Mouse (Mus musculus) cortical plate, adult 2 months (tissue): ENCODE results near the gene Ppme1.

Source experiments
- CTCF ChIP-seq: fragments of 200-500 bp; IDR thresholded peaks from 2 replicates; pipeline ENCODE4 v1.5.1; 2011; ENCODE audit warnings: mild to moderate bottlenecking, control low read depth, low read length; ENCODE audit not compliant: insufficient read depth; ENCODE audit errors: extremely low read depth
- POLR2A ChIP-seq: fragments of 200-500 bp; IDR thresholded peaks from 2 replicates; pipeline ENCODE4 v1.6.1; 2011; ENCODE audit warnings: mild to moderate bottlenecking, low read length, control low read depth; ENCODE audit not compliant: insufficient read depth; ENCODE audit errors: extremely low read depth

GRCm38 (mm10) chr7:100357856-100358255 lies 14.3 kb downstream of the Ppme1 start:
- TF ChIP-seq POLR2A (no peak), CTCF (no peak)
